Mouse (Mus musculus) E14TG2a.4 (cell line): ENCODE data around the gene Fcf1.

Experiments used
- CTCF ChIP-seq: conservative IDR thresholded peaks from 2 replicates; pipeline ENCODE4 v1.5.1; 2014; ENCODE audit warnings: low read length
- NANOG ChIP-seq: IDR thresholded peaks from 2 replicates; pipeline ENCODE4 v1.6.1; 2014; ENCODE audit warnings: borderline replicate concordance, low read length, mixed read lengths
- POU5F1 ChIP-seq: IDR thresholded peaks from 2 replicates; pipeline ENCODE4 v1.6.1; 2014; ENCODE audit warnings: low read length, borderline replicate concordance

GRCm38 (mm10) chr12:84969656-84970427, 855 bp upstream of the Fcf1 start:
- TF ChIP-seq CTCF: no peak
- TF ChIP-seq NANOG: no peak
- no peak for TF ChIP-seq POU5F1
